Mouse (Mus musculus) kidney, adult 9 months (tissue): ENCODE results near the gene Cd180.
"Not testable (repeated sequence)": the region's sequence is repeated elsewhere in the genome, so short reads cannot be mapped to it uniquely, and the experiment has no call there.

Experiments used
- DNase-seq: peaks from one replicate; pipeline ENCODE4 v3.0.0; 2022

Gene Cd180

DNA sequence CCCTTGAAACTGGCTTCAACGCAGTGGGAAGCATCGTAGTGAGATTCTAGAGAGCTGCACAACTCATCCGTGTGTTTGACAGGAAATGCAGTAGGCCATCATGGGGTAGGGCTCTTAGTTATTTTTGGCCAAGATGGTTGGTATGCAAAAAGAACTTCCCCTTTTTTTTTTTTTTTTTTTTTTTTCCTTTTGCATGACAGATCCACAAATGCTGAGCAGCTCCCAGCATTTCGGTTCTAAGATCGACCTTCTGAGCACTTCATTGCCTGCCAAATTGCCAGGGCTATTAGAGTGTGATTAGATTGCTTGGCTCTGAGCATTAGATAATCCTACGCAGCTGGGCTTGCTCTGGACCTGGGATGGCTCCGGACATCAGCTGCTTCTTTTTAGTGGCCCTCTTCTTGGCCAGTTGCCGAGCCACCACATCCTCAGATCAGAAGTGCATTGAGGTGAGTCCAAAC is at the start of gene Cd180:
TSS of gene Cd180 (plus strand) at position 218 of the 461 bp plus-strand sequence.
- no peak for DNase-seq

DNA sequence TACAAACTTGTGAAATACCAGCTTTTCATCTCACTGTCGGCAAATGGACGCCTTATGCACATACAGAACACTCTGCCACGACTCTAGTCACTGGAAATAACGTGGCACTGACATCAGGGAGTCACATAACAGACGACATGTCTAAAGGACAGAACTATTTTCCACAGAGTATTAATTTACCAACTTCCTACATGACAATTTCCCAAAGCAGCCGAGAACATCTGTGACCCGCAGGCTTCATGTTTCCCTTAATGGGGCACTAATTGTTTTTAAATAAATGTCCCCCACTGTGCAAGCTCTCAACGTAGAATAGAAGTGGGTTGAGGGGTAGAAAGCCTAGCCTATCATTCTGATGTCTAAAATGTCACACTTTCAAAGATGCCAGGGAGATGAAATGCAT is 49.0 kb upstream of the Cd180 start:
- DNase-seq, result no peak

DNA sequence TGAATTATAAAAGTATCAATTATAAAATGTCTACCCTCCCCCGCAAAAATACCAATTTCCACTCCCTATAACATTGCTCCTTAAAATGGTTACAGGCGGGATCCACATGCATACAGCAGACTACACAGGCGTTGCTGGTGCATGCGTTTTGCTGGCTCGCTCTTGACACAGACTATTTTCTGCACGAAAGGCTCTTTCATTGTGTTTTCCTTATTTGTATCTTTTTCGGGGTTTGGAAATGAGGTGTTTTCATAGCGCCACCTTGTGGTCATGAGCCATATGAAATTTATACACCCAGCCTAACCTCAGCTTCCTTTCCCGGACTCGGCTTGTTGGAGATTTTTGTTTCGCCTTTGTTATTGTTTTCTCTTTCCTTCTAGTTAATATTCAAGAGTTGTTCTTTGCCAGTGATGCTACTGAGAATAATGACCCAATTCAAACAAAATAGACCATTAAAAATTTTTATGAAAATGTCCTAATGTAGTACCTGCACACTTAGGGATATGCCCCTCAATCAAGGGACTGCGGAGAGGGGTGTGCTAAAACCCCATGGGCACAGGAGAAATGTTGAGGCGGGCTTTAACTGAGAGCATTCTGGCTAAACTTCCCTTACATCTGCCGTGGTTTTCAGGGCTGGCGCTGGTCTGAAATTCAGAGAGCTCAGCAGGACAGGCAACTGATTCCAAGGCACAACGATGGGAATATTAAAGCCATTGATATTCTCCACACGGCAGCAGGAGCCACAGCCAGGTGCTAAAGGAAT is 48.4 kb upstream of the Cd180 start:
- peak; percentile 84 for DNase-seq

DNA sequence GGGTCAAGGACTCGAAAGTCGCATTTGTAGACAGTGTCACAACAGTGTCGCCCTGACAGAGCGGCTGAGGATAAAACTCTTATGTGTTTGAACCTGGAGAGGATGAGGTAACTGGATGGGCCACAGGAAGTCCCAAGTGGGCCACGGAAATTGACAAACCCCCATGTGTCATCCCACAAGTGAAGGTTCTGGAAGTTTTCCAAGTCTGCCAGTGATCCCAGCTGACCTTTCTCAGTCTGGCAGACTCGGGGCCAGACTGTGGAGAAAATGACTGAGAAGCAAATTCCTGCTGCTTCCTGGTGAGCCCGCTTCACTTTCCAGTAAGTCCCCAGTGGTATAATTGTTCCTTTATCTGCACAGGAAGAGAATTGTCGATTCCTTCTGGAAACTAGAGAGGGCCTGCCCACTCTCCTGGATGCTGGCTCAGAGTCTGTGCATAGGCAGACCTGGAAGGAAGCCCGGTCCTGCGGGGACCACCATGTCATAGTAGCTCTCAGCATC is 47.0 kb upstream of the Cd180 start:
- peak; percentile 59 for DNase-seq

- no peak for DNase-seq
Measured at GRCm38 (mm10) chr13:102647511-102647910, 45.8 kb upstream of the Cd180 start.

DNA sequence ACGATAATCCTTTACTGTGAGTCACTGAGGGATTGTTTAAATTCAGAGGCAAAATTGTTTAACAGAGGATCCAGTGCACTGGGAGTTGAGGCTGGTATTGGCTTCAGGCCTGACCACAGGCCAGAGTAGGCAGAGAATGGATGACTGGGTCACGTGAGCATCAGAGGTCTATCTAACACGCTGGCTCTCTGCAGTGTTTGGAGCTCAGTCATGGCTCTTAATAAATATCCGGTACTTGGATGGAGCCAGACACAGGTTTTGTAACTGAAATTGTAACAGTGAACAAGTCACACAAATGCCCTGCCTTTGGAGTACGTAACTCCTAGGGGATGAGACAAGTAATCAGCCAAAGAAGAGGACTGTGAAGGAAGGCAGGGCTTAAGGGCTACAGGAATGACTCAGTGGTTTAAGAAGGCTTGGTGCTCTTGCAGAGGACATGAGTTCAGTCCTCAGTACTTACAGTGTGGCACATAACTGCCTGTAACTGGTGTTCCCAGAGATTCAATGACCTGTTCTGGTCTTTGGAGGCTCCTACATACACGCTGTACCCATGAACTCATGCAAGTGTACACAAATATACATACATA is 41.0 kb upstream of the Cd180 start:
- no peak for DNase-seq

DNA sequence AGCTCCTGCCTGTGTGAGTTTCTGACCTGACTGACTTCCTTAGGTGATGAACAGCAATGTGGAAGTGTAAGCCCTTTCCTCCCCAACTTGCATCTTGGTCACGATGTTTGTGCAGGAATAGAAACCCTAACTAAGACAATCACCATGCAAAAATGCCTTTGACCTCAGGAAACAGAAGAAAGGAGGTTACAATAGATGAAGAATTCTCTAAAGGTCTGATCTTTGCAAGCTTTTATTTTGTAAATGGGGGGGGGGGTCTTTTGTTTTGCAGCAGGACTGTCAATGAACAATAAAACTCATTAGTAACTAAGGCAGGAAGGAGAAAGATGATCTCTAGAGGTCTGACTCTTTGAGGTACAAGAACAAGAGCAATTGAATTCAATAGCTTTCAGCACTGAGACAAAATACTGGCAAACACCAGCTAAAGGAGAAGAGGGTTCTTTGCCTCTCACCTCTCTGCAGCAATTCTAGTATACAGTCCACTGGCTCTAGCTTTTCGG is 38.2 kb upstream of the Cd180 start:
- no peak for DNase-seq

DNA sequence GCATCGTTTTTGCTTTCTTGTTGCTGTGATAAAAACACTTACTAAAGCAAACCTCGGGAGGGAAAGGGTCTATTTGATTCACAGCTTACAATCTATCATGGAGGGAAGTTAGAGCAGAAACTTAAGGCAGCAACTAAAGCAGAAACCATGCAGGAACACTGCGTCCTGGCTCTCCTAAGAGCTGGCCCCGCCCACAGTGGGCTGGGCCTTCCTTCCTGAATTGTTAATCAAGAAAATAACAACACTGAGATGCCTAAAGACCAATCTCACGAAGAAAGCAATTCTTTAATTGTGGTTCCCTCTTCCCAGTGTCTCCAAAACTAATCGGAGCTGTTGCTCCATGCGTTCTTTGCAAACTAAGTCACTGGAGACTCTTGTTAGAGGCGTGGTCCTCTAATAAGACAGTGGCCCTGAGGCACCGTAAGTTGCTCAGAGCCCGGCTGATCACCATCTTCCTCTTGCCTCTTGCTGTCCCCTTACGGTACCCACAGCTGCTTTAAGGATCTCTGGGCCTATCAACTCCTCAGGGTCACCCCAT is 37.1 kb upstream of the Cd180 start:
- DNase-seq, result peak; percentile 38

DNA sequence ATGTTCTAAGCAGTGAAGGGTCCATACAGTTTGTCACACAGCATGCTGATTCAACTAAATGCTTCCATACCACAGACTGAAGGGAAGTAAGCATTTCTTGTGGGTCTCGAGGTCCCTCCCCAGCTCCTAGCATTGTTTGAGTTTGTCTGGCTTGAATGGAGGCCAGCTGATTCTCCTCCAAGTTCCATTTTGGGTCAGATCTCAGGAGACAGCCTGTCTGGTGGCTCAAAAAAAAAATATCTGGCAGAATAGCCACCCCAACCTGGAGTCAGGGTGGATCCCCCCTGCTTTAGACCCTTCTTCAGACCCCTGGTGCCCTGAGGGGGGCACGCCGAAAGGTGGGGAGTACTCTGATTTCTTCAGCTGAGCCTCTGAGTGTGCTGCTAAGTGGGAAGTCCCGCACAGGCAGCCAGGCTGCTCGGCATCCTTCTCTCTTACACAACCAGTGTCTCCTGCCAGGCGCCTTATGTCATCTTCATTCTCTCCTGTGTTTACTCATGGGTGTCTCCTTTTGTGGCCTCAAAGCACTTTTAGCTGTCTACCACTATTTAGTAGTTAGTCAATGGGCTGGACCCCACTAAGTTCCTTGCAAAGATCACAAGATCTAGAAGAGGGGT is 35.0 kb upstream of the Cd180 start:
- peak; percentile 48 for DNase-seq

DNA sequence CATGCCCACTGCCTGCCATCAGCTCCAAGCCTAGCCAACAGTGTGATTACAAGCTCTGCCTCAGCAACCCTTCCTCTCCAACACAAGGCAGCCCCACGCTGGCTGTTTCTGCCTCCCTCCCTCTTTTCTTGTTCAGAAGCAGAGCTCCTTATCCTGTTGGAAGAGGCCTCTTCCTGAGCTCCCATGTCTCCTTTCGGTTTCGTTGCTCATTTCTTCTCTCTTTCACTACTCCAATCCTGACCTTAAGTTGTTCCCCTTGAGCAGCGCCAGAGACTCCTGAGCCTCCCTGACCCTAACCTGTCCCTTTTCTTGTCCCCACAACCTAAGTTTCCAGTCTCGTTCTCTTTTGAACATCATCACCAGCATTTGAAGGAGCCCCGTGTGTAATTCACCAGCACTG is 29.3 kb upstream of the Cd180 start:
- no peak for DNase-seq

DNA sequence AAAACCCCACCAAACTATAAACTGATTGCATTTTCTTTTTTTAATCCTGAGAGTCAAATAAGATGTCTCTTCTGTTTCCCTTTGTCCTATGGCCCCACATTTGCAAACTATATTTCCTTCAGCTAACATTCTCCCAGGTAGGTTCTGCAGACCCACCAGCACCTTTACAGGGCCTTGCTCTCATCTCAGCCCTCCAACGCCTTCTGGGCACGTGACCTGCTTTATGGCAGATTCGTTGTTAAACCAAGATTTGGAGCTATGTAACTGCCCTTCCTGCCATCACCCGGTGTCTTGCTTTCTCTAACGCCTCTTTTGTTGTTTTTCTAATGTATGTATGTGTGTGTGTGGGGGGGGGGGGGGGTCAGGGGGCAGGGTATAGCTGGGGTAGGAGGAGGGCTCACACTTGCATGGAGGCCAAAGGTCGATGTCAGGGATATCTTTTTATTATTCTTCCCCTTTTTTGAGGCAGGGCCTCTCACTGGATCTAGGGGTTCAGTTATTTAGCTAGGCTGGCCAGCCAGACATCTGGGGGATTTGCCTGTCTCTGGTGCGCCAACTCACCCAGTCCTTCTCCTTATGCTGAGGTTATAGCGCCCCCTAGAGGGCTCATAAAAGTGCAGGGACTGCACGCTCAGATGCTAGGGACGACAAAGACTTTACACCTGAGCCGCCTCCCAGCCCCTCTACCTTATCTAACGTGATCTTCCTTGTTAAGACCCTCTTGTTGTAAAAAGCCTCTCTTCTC is 28.3 kb upstream of the Cd180 start:
- no peak for DNase-seq

DNA sequence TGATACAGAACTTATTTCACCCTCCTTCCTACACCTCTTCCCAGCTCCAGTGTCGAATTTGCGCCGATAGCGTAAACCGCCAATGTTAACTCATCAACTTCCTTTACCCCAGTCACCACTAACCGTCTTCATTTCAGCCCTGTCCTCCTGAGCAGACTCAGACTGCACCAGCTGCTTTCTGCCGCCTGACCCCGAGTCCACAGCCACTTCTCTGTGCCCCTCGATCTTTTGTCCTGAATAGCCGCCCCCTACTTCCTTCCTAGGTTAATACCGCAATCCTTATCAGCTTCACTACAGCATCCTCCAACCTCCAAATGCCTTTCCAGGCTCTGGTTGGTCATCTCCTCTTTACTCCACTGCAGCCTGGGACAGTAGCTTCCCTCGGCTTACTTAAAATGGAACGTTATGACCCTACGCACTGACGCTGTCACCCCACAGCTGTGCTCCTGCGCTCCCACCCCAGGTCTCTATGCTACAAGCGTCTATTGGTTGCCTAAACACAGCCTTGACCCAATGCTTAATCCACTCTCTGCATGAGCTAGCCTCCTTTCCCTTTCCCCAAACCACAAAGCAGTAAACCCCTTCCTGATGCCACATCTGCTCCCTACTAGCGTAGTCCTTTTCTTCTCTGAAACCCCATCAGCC is 27.6 kb upstream of the Cd180 start:
- DNase-seq, result no peak

DNA sequence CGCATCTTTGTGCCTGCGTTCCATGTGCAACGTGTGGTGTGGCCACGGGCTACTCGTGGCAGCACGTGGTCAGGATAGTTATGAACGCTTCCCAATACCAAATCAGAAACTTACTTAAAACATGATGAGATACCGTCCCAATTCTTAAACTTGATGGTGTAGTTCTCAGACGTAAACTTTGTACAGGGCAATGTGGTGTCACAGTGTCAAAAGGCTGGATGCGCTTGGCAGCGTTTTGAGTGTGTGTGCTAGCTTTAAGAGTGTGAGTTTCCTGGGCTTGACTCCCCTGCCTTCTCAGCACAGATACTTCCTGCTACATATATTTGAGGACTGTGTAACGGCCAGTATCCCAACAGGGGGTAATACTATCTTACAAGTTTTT is 27.1 kb upstream of the Cd180 start:
- no peak for DNase-seq

DNA sequence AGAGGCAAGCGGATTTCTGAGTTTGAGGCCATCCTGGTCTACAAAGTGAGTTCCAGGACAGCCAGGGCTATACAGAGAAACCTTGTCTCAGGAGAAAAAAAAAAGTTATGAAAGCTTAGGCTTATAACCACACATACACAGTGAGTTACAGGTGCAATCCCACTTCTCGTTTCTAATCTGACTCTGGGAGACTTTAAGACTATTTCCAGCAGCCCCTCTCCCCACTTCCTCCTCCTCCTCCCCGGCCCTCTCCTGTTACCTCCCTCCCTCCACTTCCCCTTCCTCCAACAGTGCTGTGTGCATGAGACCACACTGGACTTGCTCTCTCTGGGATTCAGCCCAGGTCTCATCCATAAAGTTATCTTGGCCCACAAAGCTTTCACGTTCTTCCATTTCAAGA is 26.6 kb upstream of the Cd180 start:
- no peak for DNase-seq

DNA sequence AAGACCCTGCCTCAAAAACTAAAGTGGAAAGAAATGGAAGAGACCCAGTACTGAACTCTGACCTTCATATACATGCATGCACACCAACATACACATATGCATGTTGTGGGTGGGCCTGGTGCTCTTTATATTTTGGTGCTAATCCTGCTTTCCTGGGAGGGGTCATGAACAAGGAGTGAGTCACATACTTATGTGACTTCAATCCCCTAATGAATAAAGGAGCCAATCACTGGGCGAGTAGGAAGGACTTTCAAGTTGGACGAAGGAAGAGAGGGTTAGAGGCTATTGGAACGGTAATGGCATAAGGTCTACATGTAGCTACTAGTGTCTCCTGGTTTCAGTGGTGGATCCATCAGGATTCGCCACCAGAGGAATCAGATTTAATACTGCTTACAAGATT is 26.0 kb upstream of the Cd180 start:
- DNase-seq, result no peak

- DNase-seq, result no peak
Measured at GRCm38 (mm10) chr13:102667842-102668241, 25.5 kb upstream of the Cd180 start.

- DNase-seq, result no peak
Measured at GRCm38 (mm10) chr13:102668933-102669332, 24.4 kb upstream of the Cd180 start.

DNA sequence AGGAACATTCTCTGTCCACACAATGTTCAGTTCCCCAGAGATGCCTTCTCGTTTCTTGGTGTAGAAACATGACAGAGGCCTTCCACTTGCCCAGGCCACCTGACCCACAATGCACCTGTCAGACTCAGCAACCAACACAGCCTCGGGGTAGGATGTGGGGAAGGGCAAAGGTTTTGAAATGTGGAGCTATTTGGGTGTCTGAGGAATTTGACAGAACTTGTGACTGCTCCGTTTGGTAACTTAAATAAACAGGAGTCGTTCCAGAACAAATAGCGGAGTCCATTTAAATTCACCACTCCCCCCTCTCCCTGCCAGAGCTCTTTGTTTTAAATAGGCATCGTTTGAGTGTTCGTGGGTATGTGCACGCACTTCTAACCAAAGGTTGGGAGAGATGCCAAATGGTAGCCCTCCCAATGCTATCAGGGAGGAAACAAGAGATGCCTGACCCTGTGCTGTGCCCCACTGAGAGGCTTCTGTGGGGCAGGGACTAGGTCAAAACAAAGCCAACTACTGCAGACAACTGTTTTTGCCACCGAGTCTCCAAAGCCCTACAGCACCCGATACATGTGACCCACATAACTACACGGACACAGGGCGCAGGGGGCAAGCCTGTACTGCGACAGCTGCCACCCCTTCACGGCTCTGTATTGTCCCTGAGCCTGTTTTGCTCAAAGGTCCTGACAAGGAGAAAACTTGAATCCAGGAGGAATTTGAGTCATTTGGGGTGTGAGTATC is 23.7 kb upstream of the Cd180 start:
- DNase-seq, result peak; percentile 69

DNA sequence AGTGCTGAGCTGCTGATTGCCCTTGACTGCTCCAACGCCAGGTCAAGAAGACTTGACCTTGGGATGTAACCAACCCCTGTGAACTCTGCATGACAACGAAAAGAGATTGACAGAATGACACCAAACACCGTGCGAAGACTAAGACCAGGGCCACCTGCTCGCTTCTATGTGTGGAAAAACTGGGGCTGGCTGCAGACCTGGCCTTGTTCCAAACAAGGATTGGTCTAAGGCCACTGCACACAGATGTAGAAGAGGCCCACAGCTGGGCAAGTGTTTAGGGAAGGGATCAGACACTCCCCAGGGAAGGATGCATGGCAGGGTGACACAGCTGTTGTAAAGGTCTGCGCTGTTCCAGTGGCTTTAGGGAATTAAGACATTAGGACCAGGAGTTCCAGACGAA is 22.9 kb upstream of the Cd180 start:
- no peak for DNase-seq

DNA sequence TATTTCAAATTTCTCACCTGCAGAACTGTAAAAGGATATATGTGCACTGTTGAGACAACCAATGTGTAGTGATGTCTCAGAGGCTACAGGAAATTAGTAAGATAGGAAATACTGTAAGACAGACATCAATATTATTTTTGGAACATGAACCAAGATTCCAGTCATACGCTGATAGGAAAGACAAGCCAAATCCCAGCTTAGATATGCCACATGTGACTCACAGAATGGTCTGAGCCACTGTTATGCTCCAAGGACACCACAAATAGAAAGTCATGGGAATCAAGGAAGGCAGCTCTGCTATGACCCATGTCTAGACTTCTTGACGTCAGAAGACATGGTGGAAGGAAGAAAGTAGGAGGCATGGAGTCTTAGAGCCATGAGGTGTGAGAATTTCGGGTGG is 19.3 kb upstream of the Cd180 start:
- DNase-seq, result no peak

GRCm38 (mm10) chr13:102677602-102678001 is 15.8 kb upstream of the Cd180 start:
- DNase-seq, result not testable (repeated sequence)

DNA sequence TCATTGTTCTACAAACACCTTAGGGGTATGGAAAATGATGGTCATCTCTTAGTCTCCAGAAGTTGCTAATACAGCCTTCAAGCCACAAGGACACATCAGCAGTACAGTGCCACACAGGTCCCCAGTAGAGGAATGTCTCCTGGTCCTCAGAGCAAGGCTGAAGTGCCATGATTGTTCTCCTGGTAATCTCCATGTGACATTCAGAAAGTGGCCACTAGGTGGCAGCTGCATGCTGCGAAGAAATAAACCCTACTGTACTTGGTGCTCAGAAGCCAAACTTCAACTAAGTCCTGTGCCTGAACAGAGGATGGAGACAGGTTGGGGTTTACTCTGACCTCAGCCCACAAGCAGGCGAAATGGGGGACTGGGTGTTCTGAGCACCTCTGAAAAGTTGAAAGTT is 14.9 kb upstream of the Cd180 start:
- peak; percentile 84 for DNase-seq
